Mouse (Mus musculus) bone marrow, adult 2 months (tissue): Measurements from ENCODE around the gene Metap1d.

Experiments used
- CTCF ChIP-seq: fragments of 200-500 bp; IDR thresholded peaks from 2 replicates; pipeline ENCODE4 v1.5.1; 2011; ENCODE audit warnings: low read length, control low read depth; ENCODE audit not compliant: control insufficient read depth, insufficient read depth
- POLR2A ChIP-seq: fragments of 200-500 bp; IDR thresholded peaks from 2 replicates; pipeline ENCODE4 v1.6.1; 2011; ENCODE audit warnings: low read depth, mild to moderate bottlenecking, control low read depth, low read length, borderline replicate concordance; ENCODE audit not compliant: control insufficient read depth

DNA sequence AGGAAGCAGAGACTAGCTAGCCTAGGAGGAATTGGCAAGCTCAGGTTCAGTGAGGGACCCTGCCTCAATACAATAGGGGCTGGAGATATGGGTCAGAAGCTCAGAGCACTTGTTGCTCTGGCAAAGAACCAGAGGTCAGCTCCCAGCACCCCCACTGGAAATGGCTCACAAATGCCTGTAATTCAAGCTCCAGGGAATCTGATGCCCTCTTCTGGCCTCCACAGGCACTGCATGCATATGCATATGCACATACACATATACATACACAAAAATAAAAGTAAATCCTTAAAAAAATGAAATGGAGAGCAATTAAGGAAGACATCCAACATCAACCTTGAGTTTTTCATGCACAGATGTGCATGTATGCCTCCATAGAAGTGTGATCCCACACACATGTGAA is 24.7 kb downstream of the Metap1d start:
- no peak for TF ChIP-seq CTCF
- no peak for TF ChIP-seq POLR2A
